23 mouse cellular contexts compared by ENCODE assay signal in genomic region chrX:154350042-154350441, GRCm38 (mm10). TPM values are rescaled to one million over a fixed set of nuclear protein-coding genes. Genes with fewer than 3 reads are reported as not detected.
"Had no signal": no experiment of that assay in that cellular context is flagged by ENCODE, and none has a peak within 500 bp of the region (broad histone marks: within the 10 kb centered on the region; RNA-seq: fewer than 3 reads in every experiment).

No protein-coding gene starts in this region.

- H3K27me3 ChIP-seq: neural tube, embryonic 15.5 days; stomach, embryonic 15.5 days had no signal

- H3K4me2 ChIP-seq: neural tube, embryonic 15.5 days; stomach, embryonic 15.5 days had no signal

- H3K36me3 ChIP-seq: neural tube, embryonic 15.5 days; stomach, embryonic 15.5 days had no signal

- H3K4me1 ChIP-seq: neural tube, embryonic 15.5 days; stomach, embryonic 15.5 days had no signal

- DNase-seq: retina, postnatal 1 day; right cerebral cortex, adult 18-20 months; right cerebral cortex, postnatal 14 days; right cerebral cortex, postnatal 25 days; right cerebral cortex, postnatal 4 days; spleen, adult 18-20 months; thymus, adult 18-20 months; thymus, adult 2 months; thymus, postnatal 14 days; thymus, postnatal 25 days; thymus, postnatal 36 days; thymus, postnatal 4 days had no signal

- H3K4me3 ChIP-seq: neural tube, embryonic 15.5 days; stomach, embryonic 15.5 days had no signal

- H3K9me3 ChIP-seq: neural tube, embryonic 15.5 days; stomach, embryonic 15.5 days had no signal

- H3K9ac ChIP-seq: neural tube, embryonic 15.5 days; stomach, embryonic 15.5 days had no signal

- H3K27ac ChIP-seq: neural tube, embryonic 15.5 days; stomach, embryonic 15.5 days; stomach, postnatal 0 days had no signal

RNA-seq across cellular contexts. Expression of gene 4930524N10Rik, which starts 6.8 kb away (rescaled TPM):
- total RNA-seq: neutrophil, adult 5-6 weeks had no signal
- polyA plus RNA-seq: neural tube, embryonic 14.5 days; neural tube, embryonic 15.5 days; small intestine, adult 2 months; spleen, adult 2 months; stomach, embryonic 14.5 days; stomach, embryonic 15.5 days; stomach, embryonic 16.5 days; stomach, postnatal 0 days; thymus, adult 2 months; thymus, postnatal 0 days; urinary bladder, adult 2 months had no signal
